ENCODE assay signal across 17 mouse cellular contexts in genomic region chr11:59051031-59051430, GRCm38 (mm10).
DNase-seq lines count a peak whose midpoint lies in the region; ATAC-seq and TF ChIP-seq lines count a peak whose summit lies in the region.
"Had no signal": no experiment of that assay in that cellular context is flagged by ENCODE, and none has a peak within 500 bp of the region (broad histone marks: within the 10 kb centered on the region; RNA-seq: fewer than 3 reads in every experiment).

No protein-coding gene starts in this region.

- TF ChIP-seq CTCF in midbrain, postnatal 0 days (IDR thresholded peaks at IDR 0.05): no peak

- no peak overlapping the region for H3K27ac ChIP-seq in heart, embryonic 11.5 days (ENCODE audit: low read depth, low read length)
- no peak overlapping the region for H3K27ac ChIP-seq in midbrain, postnatal 0 days (ENCODE audit: low read depth, low read length)
- H3K27ac ChIP-seq: embryonic facial prominence, embryonic 13.5 days; forebrain, embryonic 10.5 days; midbrain, embryonic 13.5 days had no signal

- H3K9me3 ChIP-seq in heart, embryonic 11.5 days (replicated peaks; ENCODE audit: control insufficient read depth, low read length): no peaks in the 10 kb centered on the region
- H3K9me3 ChIP-seq in midbrain, postnatal 0 days (ENCODE audit: low read length): no peaks in the 10 kb centered on the region
- H3K9me3 ChIP-seq: embryonic facial prominence, embryonic 13.5 days; forebrain, embryonic 10.5 days; midbrain, embryonic 13.5 days had no signal

- H3K9ac ChIP-seq in heart, embryonic 11.5 days (ENCODE audit: low read depth, low read length): no peak overlapping the region
- no peak overlapping the region for H3K9ac ChIP-seq in midbrain, postnatal 0 days (replicated peaks; ENCODE audit: low read length, poor library complexity, severe bottlenecking)
- H3K9ac ChIP-seq: embryonic facial prominence, embryonic 13.5 days; midbrain, embryonic 13.5 days had no signal

- no peak for ATAC-seq in heart, embryonic 11.5 days (replicated peaks; ENCODE audit: insufficient number of reproducible peaks, low FRiP score, low TSS enrichment)
- ATAC-seq in granulocyte monocyte progenitor cell, adult 5-6 weeks (replicated peaks; ENCODE audit: poor library complexity, severe bottlenecking): no peak
- ATAC-seq in midbrain, postnatal 0 days (ENCODE audit: low FRiP score): no peak
- ATAC-seq: CD4-positive, CD25-positive, alpha-beta regulatory T cell, adult 4 months; midbrain, embryonic 13.5 days had no signal

- no peaks in the 10 kb centered on the region for H3K4me1 ChIP-seq in heart, embryonic 11.5 days (ENCODE audit: control insufficient read depth, insufficient read depth, low read length)
- no peaks in the 10 kb centered on the region for H3K4me1 ChIP-seq in midbrain, postnatal 0 days (ENCODE audit: insufficient read depth, low read length)
- H3K4me1 ChIP-seq: embryonic facial prominence, embryonic 13.5 days; forebrain, embryonic 10.5 days; midbrain, embryonic 13.5 days had no signal

- 81% methylated on average over 9 of the region's 9 CpGs for WGBS in heart, embryonic 11.5 days (ENCODE audit: insufficient replicate concordance)
- 85% methylated on average over 9 of the region's 9 CpGs for WGBS in midbrain, postnatal 0 days

- DNase-seq in heart, adult 18-20 months: peak; percentile 69 to 76
- peak; percentile 25 for DNase-seq in ovary, postnatal 36 days (ENCODE audit: low spot score)
- no peak for DNase-seq in ovary, adult 18-20 months (ENCODE audit: low spot score)
- DNase-seq in gastrocnemius, postnatal 25 days: peak; percentile 70
- DNase-seq in testis, postnatal 10 days (ENCODE audit: low spot score): peak; percentile 78
- no peak for DNase-seq in midbrain, postnatal 0 days (ENCODE audit: low spot score)
- DNase-seq: cerebellum, adult 11-12 months; kidney, adult 2 months; right cerebral cortex, postnatal 4 days; thymus, postnatal 14 days had no signal

- H3K4me3 ChIP-seq in heart, embryonic 11.5 days (ENCODE audit: low read depth, low read length): no peak overlapping the region
- H3K4me3 ChIP-seq in midbrain, postnatal 0 days (ENCODE audit: low read depth, low read length): no peak overlapping the region
- H3K4me3 ChIP-seq: embryonic facial prominence, embryonic 13.5 days; forebrain, embryonic 10.5 days; midbrain, embryonic 13.5 days had no signal

- H3K36me3 ChIP-seq in heart, embryonic 11.5 days (ENCODE audit: control insufficient read depth, insufficient read depth, low read length): 0 out of 2 replicates have a peak, but pooled peaks cover 2% of the 10 kb centered on the region
- no peaks in the 10 kb centered on the region for H3K36me3 ChIP-seq in midbrain, postnatal 0 days (ENCODE audit: insufficient read depth, low read length)
- H3K36me3 ChIP-seq: embryonic facial prominence, embryonic 13.5 days; forebrain, embryonic 10.5 days; midbrain, embryonic 13.5 days had no signal

- H3K27me3 ChIP-seq in heart, embryonic 11.5 days (ENCODE audit: control insufficient read depth, insufficient read depth, low read length): no peaks in the 10 kb centered on the region
- no peaks in the 10 kb centered on the region for H3K27me3 ChIP-seq in midbrain, postnatal 0 days (ENCODE audit: insufficient read depth, low read length)
- H3K27me3 ChIP-seq: embryonic facial prominence, embryonic 13.5 days; midbrain, embryonic 13.5 days had no signal

- no peak overlapping the region for H3K4me2 ChIP-seq in heart, embryonic 11.5 days
- no peak overlapping the region for H3K4me2 ChIP-seq in midbrain, postnatal 0 days (ENCODE audit: low read depth, low read length, poor library complexity, severe bottlenecking)
- H3K4me2 ChIP-seq: embryonic facial prominence, embryonic 13.5 days; liver, embryonic 11.5 days; midbrain, embryonic 13.5 days had no signal

Comparison
In these comparisons a context has a peak if more than half of its experiments do, and no peak if none do; other contexts are left out.
1. DNase-seq: peak in heart, adult 18-20 months (2 of 2), ovary, postnatal 36 days (single experiment), gastrocnemius, postnatal 25 days (single experiment) and testis, postnatal 10 days (single experiment); none in ovary, adult 18-20 months (single experiment) and midbrain, postnatal 0 days (single experiment).